Mouse (Mus musculus): Measurements from ENCODE around the gene Gm45062. TPM values are rescaled to one million over a fixed set of nuclear protein-coding genes. Genes with fewer than 3 reads are reported as not detected.

Gene Gm45062
- total and polyA plus RNA-seq, 3 experiments = 2.7 to 4.1 (median 3.2) TPM

GRCm38 (mm10) chr6:8617369-8617768 is 358.1 kb downstream of the Gm45062 start:
- H3K9me3 ChIP-seq (replicated peaks; ENCODE audit: low read length) = no peaks in the 10 kb centered on the region
- dilution Hi-C loops (cut with MboI; ENCODE audit: extremely low pct_ligation_motif_present, extremely low pct_unique_long_range_greater_than_20kb, low sequenced_read_pairs) (no loop called here), in situ Hi-C loops (cut with MboI; ENCODE audit: low pct_ligation_motif_present, low pct_unique_long_range_greater_than_20kb, low sequenced_read_pairs) (no loop called here)
- DNase-seq (ENCODE audit: extremely low read depth) = no peak
- H3K9ac ChIP-seq (ENCODE audit: insufficient read depth, low read depth) = no peak overlapping the region
- no peak overlapping the region for H3K27ac ChIP-seq (ENCODE audit: insufficient read depth, low read depth)
- no peak overlapping the region for H3K4me2 ChIP-seq (ENCODE audit: insufficient read depth, low read depth, poor library complexity, severe bottlenecking)
- no peaks in the 10 kb centered on the region for H3K27me3 ChIP-seq (replicated peaks)
- no peaks in the 10 kb centered on the region for H3K36me3 ChIP-seq (replicated peaks in 1 of 2; ENCODE audit: control insufficient read depth in 1 of 2, insufficient read depth in 1 of 2, low read length in 1 of 2)
- no peak for TF ChIP-seq NELFE (IDR thresholded peaks at IDR 0.05; ENCODE audit: low read depth, low read length)
- TF ChIP-seq MAX (IDR thresholded peaks at IDR 0.05; ENCODE audit: low read length) = no peak
- TF ChIP-seq NRF1 (IDR thresholded peaks at IDR 0.05; ENCODE audit: low read depth, low read length) = no peak
- no peak for TF ChIP-seq ZMIZ1 (IDR thresholded peaks at IDR 0.05; ENCODE audit: low read depth, low read length)
- no peak for TF ChIP-seq ETS1 (conservative IDR thresholded peaks at IDR 0.05; ENCODE audit: low read depth, low read length)
- H3K79me2 ChIP-seq (replicated peaks; ENCODE audit: control insufficient read depth, extremely low read depth, insufficient read depth, poor library complexity, severe bottlenecking) = no peaks in the 10 kb centered on the region
- no peak overlapping the region for H3K4me3 ChIP-seq (replicated peaks in 1 of 3; ENCODE audit: low read depth in 2 of 3, low read length in 2 of 3, poor library complexity in 1 of 3)
- H3K4me1 ChIP-seq (ENCODE audit: control insufficient read depth in 1 of 2, insufficient read depth in 2 of 2) = peaks cover 0 to 11% of the 10 kb centered on the region in 2 experiments; a peak in 2 of 4 replicates

- no peaks in the 10 kb centered on the region for H3K9me3 ChIP-seq (replicated peaks; ENCODE audit: low read length)
- no peaks in the 10 kb centered on the region for H3K36me3 ChIP-seq (replicated peaks in 1 of 2; ENCODE audit: control insufficient read depth in 1 of 2, insufficient read depth in 1 of 2, low read length in 1 of 2)
- H3K4me3 ChIP-seq (replicated peaks in 1 of 3; ENCODE audit: low read depth in 2 of 3, low read length in 2 of 3, poor library complexity in 1 of 3) = no peak overlapping the region
- no peak for DNase-seq (ENCODE audit: extremely low read depth)
- no peaks in the 10 kb centered on the region for H3K79me2 ChIP-seq (replicated peaks; ENCODE audit: control insufficient read depth, extremely low read depth, insufficient read depth, poor library complexity, severe bottlenecking)
- in situ Hi-C loops (cut with MboI; ENCODE audit: low pct_ligation_motif_present, low pct_unique_long_range_greater_than_20kb, low sequenced_read_pairs) (no loop called here), dilution Hi-C loops (cut with MboI; ENCODE audit: extremely low pct_ligation_motif_present, extremely low pct_unique_long_range_greater_than_20kb, low sequenced_read_pairs) (no loop called here)
- TF ChIP-seq NELFE (IDR thresholded peaks at IDR 0.05; ENCODE audit: low read depth, low read length) (no peak), BHLHE40 (IDR thresholded peaks at IDR 0.05; ENCODE audit: low read depth, low read length) (no peak), ZC3H11A (IDR thresholded peaks at IDR 0.05; ENCODE audit: low read depth, low read length) (no peak), EP300 (IDR thresholded peaks at IDR 0.05; ENCODE audit: low read length) (no peak), MYC (IDR thresholded peaks at IDR 0.05; ENCODE audit: low read depth, low read length) (no peak), JUN (IDR thresholded peaks at IDR 0.05; ENCODE audit: insufficient read depth, low read depth, low read length) (no peak), ETS1 (conservative IDR thresholded peaks at IDR 0.05; ENCODE audit: low read depth, low read length) (no peak), UBTF (IDR thresholded peaks at IDR 0.05; ENCODE audit: low read depth, low read length) (no peak), MAX (IDR thresholded peaks at IDR 0.05; ENCODE audit: low read length) (no peak), CHD1 (IDR thresholded peaks at IDR 0.05; ENCODE audit: low read depth, low read length) (no peak), E2F4 (IDR thresholded peaks at IDR 0.05; ENCODE audit: insufficient replicate concordance, low read depth, low read length) (no peak), MAFK (IDR thresholded peaks at IDR 0.05; ENCODE audit: insufficient replicate concordance, low read length) (no peak), CTCF (conservative IDR thresholded peaks at IDR 0.05 in 1 of 2, IDR thresholded peaks at IDR 0.05 in 1 of 2; ENCODE audit: low read depth in 2 of 2, low read length in 2 of 2) (no peak), MAZ (IDR thresholded peaks at IDR 0.05; ENCODE audit: low read depth, low read length) (no peak), MEF2A (IDR thresholded peaks at IDR 0.05; ENCODE audit: borderline replicate concordance, low read depth, low read length) (no peak), SIN3A (IDR thresholded peaks at IDR 0.05; ENCODE audit: low read length) (no peak), IRF4 (IDR thresholded peaks at IDR 0.05; ENCODE audit: low read depth, low read length) (no peak), SMC3 (IDR thresholded peaks at IDR 0.05; ENCODE audit: low read depth, low read length) (no peak), ELF1 (IDR thresholded peaks at IDR 0.05; ENCODE audit: low read depth, low read length) (no peak)
- no peak overlapping the region for H3K9ac ChIP-seq (ENCODE audit: insufficient read depth, low read depth)
- H3K4me1 ChIP-seq (ENCODE audit: control insufficient read depth in 1 of 2, insufficient read depth in 2 of 2) = peaks cover 0 to 19% of the 10 kb centered on the region in 2 experiments; a peak in 2 of 4 replicates
- no peak overlapping the region for H3K27ac ChIP-seq (ENCODE audit: insufficient read depth, low read depth)
- no peak overlapping the region for H3K4me2 ChIP-seq (ENCODE audit: insufficient read depth, low read depth, poor library complexity, severe bottlenecking)
- no peaks in the 10 kb centered on the region for H3K27me3 ChIP-seq (replicated peaks)
These were observed 360.5 kb downstream of the Gm45062 start for GRCm38 (mm10) chr6:8619582-8620350.
